In genomic region chr10:128968341-128968749, GRCm38 (mm10) we compare ENCODE assay signal across 20 mouse cellular contexts. TPM values are rescaled to one million over a fixed set of nuclear protein-coding genes. Genes with fewer than 3 reads are reported as not detected.
DNase-seq lines count a peak whose midpoint lies in the region.
"Had no signal": no experiment of that assay in that cellular context is flagged by ENCODE, and none has a peak within 500 bp of the region (broad histone marks: within the 10 kb centered on the region; RNA-seq: fewer than 3 reads in every experiment).

No protein-coding gene starts in this region.

- peak; percentile 38 for DNase-seq in kidney, adult 9 months
- DNase-seq in kidney, postnatal 25 days = no peak
- DNase-seq in 3T3-L1 (ENCODE audit: low read depth, low spot score) = peak; percentile 89
- peak; percentile 48 for DNase-seq in adipocyte (ENCODE audit: low spot score)
- peak; percentile 54 for DNase-seq in lung, postnatal 36 days
- DNase-seq in cerebellum, postnatal 4 days (ENCODE audit: low spot score in 2 of 2) = no peak
- no peak for DNase-seq in cerebellum, postnatal 14 days
- no peak for DNase-seq in adrenal gland, postnatal 14 days
- DNase-seq: adrenal gland, postnatal 25 days; cerebellum, adult 2 months; gastrocnemius, postnatal 14 days; heart, adult 18-20 months; heart, postnatal 36 days; kidney, adult 18-20 months; kidney, postnatal 36 days; layer of hippocampus, adult 9-11 months; thymus, adult 2 months had no signal

RNA-seq across cellular contexts. Expression of gene Mettl7b, which starts 7.6 kb away (rescaled TPM):
- 0.83 and 37.1 TPM in 2 replicates for total RNA-seq in adrenal gland, postnatal 14 days (2021)
- total RNA-seq: adrenal gland, postnatal 25 days; common myeloid progenitor, adult 5-6 weeks; heart, adult 18-20 months; heart, postnatal 36 days; left cerebral cortex, adult 8-10 months; midbrain, postnatal 0 days had no signal

RNA-seq across cellular contexts. Expression of gene Olfr9, which starts 20.9 kb away (rescaled TPM):
- not detected in 2 replicates for total RNA-seq in adrenal gland, postnatal 14 days (2021)
- total RNA-seq: adrenal gland, postnatal 25 days; common myeloid progenitor, adult 5-6 weeks; gastrocnemius, postnatal 14 days; heart, adult 18-20 months; heart, postnatal 36 days; left cerebral cortex, adult 8-10 months; midbrain, postnatal 0 days had no signal

RNA-seq across cellular contexts. Expression of gene Itga7, which starts 34.7 kb away (rescaled TPM):
- total RNA-seq in adrenal gland, postnatal 14 days (2021) = 18.7 and 19.0 TPM in 2 replicates
- total RNA-seq: common myeloid progenitor, adult 5-6 weeks had no signal

RNA-seq across cellular contexts. Expression of gene Olfr763, which starts 42.2 kb away (rescaled TPM):
- not detected in 2 replicates for total RNA-seq in adrenal gland, postnatal 14 days (2021)
- total RNA-seq: adrenal gland, postnatal 25 days; common myeloid progenitor, adult 5-6 weeks; gastrocnemius, postnatal 14 days; heart, adult 18-20 months; heart, postnatal 36 days; left cerebral cortex, adult 8-10 months; midbrain, postnatal 0 days had no signal

RNA-seq across cellular contexts. Expression of gene Bloc1s1, which starts 44.5 kb away (rescaled TPM):
- 220 TPM in 2 replicates for total RNA-seq in adrenal gland, postnatal 14 days (2021)

Comparison
In these comparisons a context has a peak if more than half of its experiments do, and no peak if none do; other contexts are left out.
1. DNase-seq: peak in kidney, adult 9 months (single experiment), 3T3-L1 (single experiment), adipocyte (single experiment) and lung, postnatal 36 days (single experiment); none in kidney, postnatal 25 days (0 of 2), cerebellum, postnatal 4 days (0 of 2), cerebellum, postnatal 14 days (0 of 2) and adrenal gland, postnatal 14 days (single experiment).